Mouse (Mus musculus) liver, postnatal 0 days (tissue): ENCODE measurements around the gene Aqp12. TPM values are rescaled to one million over a fixed set of nuclear protein-coding genes. Genes with fewer than 3 reads are reported as not detected.

Experiments used
- ATAC-seq: fragments of 200-750 bp; cut with Nextera tagmentation; 2 replicates; pipeline ENCODE4 v1.8.0; 2017; ENCODE audit warnings: mild to moderate bottlenecking, moderate library complexity
- DNase-seq: peaks from one replicate; pipeline ENCODE4 v3.0.0-alpha.2; 2016
- H3K27ac ChIP-seq: fragments of 300-500 bp; sonication (generic); 2 replicates; pipeline ENCODE4 v1.5.1; 2014; ENCODE audit warnings: antibody characterized with exemption, moderate library complexity, mild to moderate bottlenecking, low read depth
- H3K27me3 ChIP-seq: fragments of 300-500 bp; sonication (generic); 2 replicates; pipeline ENCODE4 v1.6.1; 2014; ENCODE audit warnings: low read length, control low read depth, mixed read lengths; ENCODE audit not compliant: insufficient read depth
- H3K36me3 ChIP-seq: fragments of 300-500 bp; sonication (generic); replicated peaks from 2 replicates; pipeline ENCODE4 v1.6.1; 2014; ENCODE audit warnings: mild to moderate bottlenecking, control low read depth, low read length, moderate library complexity, mixed read lengths; ENCODE audit not compliant: insufficient read depth
- H3K4me1 ChIP-seq: fragments of 300-500 bp; sonication (generic); 2 replicates; pipeline ENCODE4 v1.6.1; 2014; ENCODE audit warnings: antibody characterized with exemption, mild to moderate bottlenecking, control low read depth; ENCODE audit not compliant: insufficient read depth
- H3K4me2 ChIP-seq: fragments of 300-500 bp; sonication (generic); 2 replicates; pipeline ENCODE4 v1.6.1; 2014; ENCODE audit warnings: low read depth, mild to moderate bottlenecking, low read length, moderate library complexity, mixed read lengths
- H3K4me3 ChIP-seq: fragments of 300-500 bp; sonication (generic); 2 replicates; pipeline ENCODE4 v1.5.1; 2014; ENCODE audit warnings: low read depth, low read length
- H3K9ac ChIP-seq: fragments of 300-500 bp; sonication (generic); replicated peaks from 2 replicates; pipeline ENCODE4 v1.6.1; 2014; ENCODE audit warnings: mild to moderate bottlenecking, moderate library complexity
- H3K9me3 ChIP-seq: fragments of 300-500 bp; sonication (generic); 2 replicates; pipeline ENCODE4 v1.6.1; 2016; ENCODE audit warnings: mild to moderate bottlenecking, control low read depth, low read length, mixed read lengths
- CTCF ChIP-seq: sonication (generic); IDR thresholded peaks from 2 replicates; pipeline ENCODE4 v1.5.1; 2016; ENCODE audit warnings: antibody characterized with exemption, low read depth
- EP300 ChIP-seq: IDR thresholded peaks from 2 replicates; pipeline ENCODE4 v1.6.1; 2016; ENCODE audit warnings: antibody characterized with exemption, low read depth, mild to moderate bottlenecking
- WGBS: fragments of 180-500 bp; shearing (Covaris S2); extraction: QIAGEN DNeasy Blood & Tissue Kit; methylation state at CpG from one replicate; pipeline ENCODE4 v1.1.7; 2014; ENCODE audit not compliant: insufficient replicate concordance; 5-methylcytosine and 5-hydroxymethylcytosine counted together
- polyA plus RNA-seq: library from polyadenylated mRNA; unstranded; fragments of >200 nt; fragmentation: Nextera tagmentation; extraction: Ambion mirVana; gene quantifications from 2 replicates; pipeline ENCODE4 v1.2.1, GENCODE M21; 2015

Gene Aqp12
- polyA plus RNA-seq, 1 experiment from 2014 or later: not detected

DNA sequence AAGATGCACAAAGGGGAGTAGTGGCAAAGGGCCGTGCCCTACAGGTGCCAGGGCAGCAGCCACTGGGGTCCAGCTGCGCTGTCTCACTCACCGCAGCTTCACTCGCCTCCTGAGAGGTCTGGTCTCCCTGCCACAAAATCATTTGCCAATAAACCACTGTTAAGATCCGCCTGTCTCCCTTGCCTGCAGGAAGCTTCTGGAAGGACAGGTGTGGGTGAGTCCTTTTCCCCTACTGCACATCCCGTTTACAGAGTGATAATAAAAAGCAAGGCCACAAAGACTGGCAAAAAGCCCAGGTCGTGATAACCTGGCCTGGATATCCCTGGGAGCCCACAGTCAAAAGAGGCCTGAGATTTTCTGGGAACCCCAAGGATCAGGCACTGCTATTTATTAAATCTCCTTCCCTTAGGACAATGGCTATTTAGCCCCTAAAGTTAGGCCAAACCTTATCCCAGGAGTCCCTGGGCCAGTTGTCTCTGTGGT is 6.0 kb downstream of the Aqp12 start:
- Histone ChIP-seq H3K27ac (no peak overlapping the region), H3K4me1 (peaks cover 2% of the 10 kb centered on the region; the same call in 1 of the 2 replicates), H3K36me3 (no peaks in the 10 kb centered on the region), H3K9me3 (no peaks in the 10 kb centered on the region), H3K9ac (no peak overlapping the region), H3K4me3 (no peak overlapping the region), H3K27me3 (no peaks in the 10 kb centered on the region), H3K4me2 (no peak overlapping the region)
- TF ChIP-seq EP300: no peak
- 65% methylated on average over 7 of the region's 7 CpGs for WGBS
- DNase-seq: no peak
- no peak for ATAC-seq

- Histone ChIP-seq H3K9me3 (no peaks in the 10 kb centered on the region), H3K36me3 (no peaks in the 10 kb centered on the region), H3K9ac (no peak overlapping the region), H3K27ac (no peak overlapping the region), H3K4me1 (peaks cover 2% of the 10 kb centered on the region; the same call in 1 of the 2 replicates), H3K27me3 (no peaks in the 10 kb centered on the region), H3K4me2 (no peak overlapping the region), H3K4me3 (no peak overlapping the region)
- ATAC-seq: no peak
- DNase-seq: no peak
- TF ChIP-seq EP300: no peak
- TF ChIP-seq CTCF: no peak
- 68% methylated on average over 4 of the region's 4 CpGs for WGBS
Measured at GRCm38 (mm10) chr1:93013367-93013766, 7.2 kb downstream of the Aqp12 start.

GRCm38 (mm10) chr1:93014460-93014859 is 8.3 kb downstream of the Aqp12 start:
- peak; percentile 62; the same call in 1 of the 2 replicates for ATAC-seq
- H3K9ac ChIP-seq: no peak overlapping the region
- H3K27ac ChIP-seq: no peak overlapping the region
- no peak overlapping the region for H3K4me3 ChIP-seq
- H3K9me3 ChIP-seq: no peaks in the 10 kb centered on the region
- no peak overlapping the region for H3K4me2 ChIP-seq
- H3K4me1 ChIP-seq: no peaks in the 10 kb centered on the region; the same call in 1 of the 2 replicates
- TF ChIP-seq CTCF (peak; percentile 91), EP300 (no peak)
- peak; percentile 82 for DNase-seq
- H3K36me3 ChIP-seq: no peaks in the 10 kb centered on the region
- H3K27me3 ChIP-seq: no peaks in the 10 kb centered on the region

DNA sequence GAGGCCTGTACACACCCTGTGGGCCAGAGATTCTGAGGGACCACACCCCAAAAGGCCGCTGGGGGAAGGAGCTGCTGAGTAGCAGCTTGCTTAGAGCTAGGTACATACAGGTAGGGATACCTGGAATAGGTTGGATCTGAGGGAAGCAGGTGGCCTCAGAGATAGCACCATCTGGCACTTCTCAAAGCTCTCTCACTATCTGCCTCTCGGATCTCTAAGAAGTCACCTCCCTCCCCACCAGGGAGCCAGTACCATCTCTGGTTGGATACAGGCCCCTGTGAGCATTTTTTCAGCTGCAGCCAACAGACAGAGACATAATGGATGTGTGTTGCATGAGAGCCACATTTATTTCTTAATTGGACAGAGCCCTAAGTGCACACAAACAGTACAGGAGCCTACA is 9.0 kb downstream of the Aqp12 start:
- Histone ChIP-seq H3K4me1 (no peaks in the 10 kb centered on the region; the same call in 1 of the 2 replicates), H3K4me3 (no peak overlapping the region), H3K4me2 (no peak overlapping the region), H3K27ac (no peak overlapping the region), H3K9me3 (no peaks in the 10 kb centered on the region), H3K36me3 (no peaks in the 10 kb centered on the region), H3K9ac (no peak overlapping the region), H3K27me3 (no peaks in the 10 kb centered on the region)
- 61% methylated on average over 2 of the region's 2 CpGs for WGBS
- ATAC-seq (no peak), DNase-seq (no peak)
- no peak for TF ChIP-seq CTCF
- TF ChIP-seq EP300: no peak

DNA sequence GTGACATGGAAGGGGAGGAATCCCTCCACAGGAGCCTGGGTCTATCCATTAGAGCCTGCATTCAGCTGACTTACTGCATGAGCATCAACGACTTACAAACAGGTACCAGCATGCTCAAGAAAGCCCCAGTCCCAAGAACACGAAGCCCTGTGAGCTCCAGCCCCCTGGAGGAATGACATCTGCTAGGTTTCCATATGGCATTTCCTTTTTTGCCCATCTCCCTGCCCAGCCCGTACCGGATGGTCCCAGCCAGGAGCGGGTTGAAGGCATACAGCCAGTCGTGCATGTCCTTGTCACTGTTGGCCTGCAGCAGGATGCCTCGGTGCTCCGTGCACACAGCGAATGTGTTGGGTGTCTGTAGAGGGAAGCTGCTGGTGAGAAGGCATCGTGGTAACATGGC is 12.6 kb downstream of the Aqp12 start:
- DNase-seq: no peak
- ATAC-seq: no peak
- no peak for TF ChIP-seq CTCF
- no peak for TF ChIP-seq EP300
- WGBS: 76% methylated on average over 10 of the region's 10 CpGs
- H3K27me3 ChIP-seq: no peaks in the 10 kb centered on the region
- H3K27ac ChIP-seq: no peak overlapping the region
- no peaks in the 10 kb centered on the region; the same call in 1 of the 2 replicates for H3K4me1 ChIP-seq
- H3K9me3 ChIP-seq: no peaks in the 10 kb centered on the region
- no peak overlapping the region for H3K9ac ChIP-seq
- no peaks in the 10 kb centered on the region for H3K36me3 ChIP-seq
- no peak overlapping the region for H3K4me2 ChIP-seq
- no peak overlapping the region for H3K4me3 ChIP-seq

DNA sequence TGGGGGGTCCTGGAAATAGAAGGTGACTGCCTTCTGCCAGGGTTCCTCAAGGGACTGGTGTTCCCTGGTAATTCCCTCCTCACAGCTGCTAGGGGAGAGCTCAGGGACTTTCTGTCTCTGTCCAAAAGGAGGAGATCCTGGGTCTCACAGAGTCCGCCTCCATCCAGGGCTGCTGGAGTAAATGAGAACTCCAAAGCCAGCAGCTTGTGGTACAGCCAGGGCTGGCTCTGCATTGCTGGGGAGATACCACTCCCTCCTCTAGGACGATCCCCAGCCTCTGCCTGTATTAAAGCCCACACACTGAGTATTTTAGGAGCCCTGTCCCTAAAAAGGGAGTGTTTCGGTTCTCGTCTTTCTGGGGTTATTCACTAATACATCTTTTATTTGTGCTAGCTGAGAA is 14.5 kb downstream of the Aqp12 start:
- ATAC-seq (no peak), DNase-seq (no peak)
- Histone ChIP-seq H3K27ac (no peak overlapping the region), H3K4me3 (no peak overlapping the region), H3K9ac (no peak overlapping the region), H3K4me1 (no peaks in the 10 kb centered on the region), H3K36me3 (no peaks in the 10 kb centered on the region), H3K9me3 (no peaks in the 10 kb centered on the region), H3K27me3 (no peaks in the 10 kb centered on the region), H3K4me2 (no peak overlapping the region)
- 70% methylated on average over 4 of the region's 4 CpGs for WGBS
- no peak for TF ChIP-seq CTCF
- no peak for TF ChIP-seq EP300

DNA sequence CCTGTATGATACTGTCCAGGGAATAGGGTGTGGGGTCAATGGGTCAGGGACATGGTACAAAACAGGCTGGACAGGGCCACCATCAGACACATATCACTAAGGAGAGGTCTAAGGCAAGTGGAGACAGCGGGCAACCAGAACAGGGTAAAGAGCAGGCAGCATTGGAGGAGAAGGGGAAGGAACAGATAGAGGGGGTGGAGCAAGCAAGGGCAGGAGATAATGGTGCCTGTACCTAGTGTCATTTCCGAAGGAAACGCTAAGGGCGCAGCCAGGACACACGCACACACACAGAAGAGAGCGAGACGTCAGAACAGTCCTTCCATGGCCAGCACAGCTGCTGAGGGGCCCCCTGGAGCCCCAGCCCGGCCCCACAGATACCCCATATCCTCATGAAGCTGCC is 20.5 kb downstream of the Aqp12 start:
- H3K4me2 ChIP-seq: no peak overlapping the region
- 72% methylated on average over 8 of the region's 8 CpGs for whole genome bisulfite sequencing
- ATAC-seq (no peak), DNase-seq (no peak)
- H3K4me3 ChIP-seq: no peak overlapping the region
- H3K27me3 ChIP-seq: no peaks in the 10 kb centered on the region
- H3K36me3 ChIP-seq: no peaks in the 10 kb centered on the region
- no peaks in the 10 kb centered on the region; the same call in 1 of the 2 replicates for H3K4me1 ChIP-seq
- TF ChIP-seq EP300 (no peak), CTCF (no peak)
- no peaks in the 10 kb centered on the region for H3K9me3 ChIP-seq
- no peak overlapping the region for H3K9ac ChIP-seq
- H3K27ac ChIP-seq: no peak overlapping the region
